Mouse (Mus musculus): ENCODE measurements around the gene Cd209a. TPM values are rescaled to one million over a fixed set of nuclear protein-coding genes. Genes with fewer than 3 reads are reported as not detected.

The Cd209a gene
- polyA plus RNA-seq, 1 experiment from 2014 or later = not detected

- H3K4me3 ChIP-seq = no peak overlapping the region
- no peaks in the 10 kb centered on the region for H3K36me3 ChIP-seq
- H3K27me3 ChIP-seq (ENCODE audit: low read depth, poor library complexity, severe bottlenecking) = no peaks in the 10 kb centered on the region
- H3K9me3 ChIP-seq (replicated peaks) = no peaks in the 10 kb centered on the region
- DNase-seq (ENCODE audit: low spot score) = no peak
- no peaks in the 10 kb centered on the region for H3K4me1 ChIP-seq
- H3K27ac ChIP-seq (replicated peaks) = no peak overlapping the region
- WGBS = 60% methylated on average over 4 of the region's 4 CpGs
These were observed 43.1 kb downstream of the Cd209a start for GRCm38 (mm10) chr8:3705711-3706110.

GRCm38 (mm10) chr8:3701491-3701890 lies 47.3 kb downstream of the Cd209a start:
- H3K36me3 ChIP-seq = no peaks in the 10 kb centered on the region
- H3K4me3 ChIP-seq = no peak overlapping the region
- WGBS = 93% methylated on average over 1 of the region's 1 CpGs
- H3K27ac ChIP-seq (replicated peaks) = no peak overlapping the region
- no peaks in the 10 kb centered on the region for H3K9me3 ChIP-seq (replicated peaks)
- no peaks in the 10 kb centered on the region for H3K4me1 ChIP-seq
- H3K27me3 ChIP-seq (ENCODE audit: low read depth, poor library complexity, severe bottlenecking) = no peaks in the 10 kb centered on the region
- no peak for DNase-seq (ENCODE audit: low spot score)

DNA sequence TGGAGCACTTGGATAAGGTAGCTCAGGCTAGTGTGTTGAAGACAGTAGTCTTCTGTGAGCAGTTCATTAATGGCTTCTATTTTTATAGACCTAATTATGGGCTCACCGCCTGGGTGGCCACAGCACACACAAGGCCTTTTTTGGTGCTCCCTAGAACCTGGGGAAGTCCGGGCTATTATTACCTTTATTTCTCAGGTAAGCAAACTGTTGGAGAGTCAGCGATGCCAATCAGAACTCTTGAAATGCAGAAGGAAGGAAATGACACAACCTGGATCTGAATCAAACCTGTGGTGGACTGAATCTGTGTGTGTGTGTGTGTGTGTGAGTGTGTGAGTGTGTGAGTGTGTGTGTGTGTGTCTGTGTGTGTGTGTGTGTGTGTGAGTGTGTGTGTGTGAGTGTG lies 54.7 kb downstream of the Cd209a start, which contains the start of gene Fcer2a:
Gene Fcer2a, minus strand, starts transcription at position 55 of the 400 bp plus-strand sequence.
- no peak within 1 kb of the TSS for H3K4me3 ChIP-seq
- H3K27me3 ChIP-seq (ENCODE audit: low read depth, poor library complexity, severe bottlenecking) = no peaks in the 10 kb centered on the region
- no peak for DNase-seq (ENCODE audit: low spot score)
- no peaks in the 10 kb centered on the region for H3K36me3 ChIP-seq
- H3K27ac ChIP-seq (replicated peaks) = no peak within 1 kb of the TSS
- no peaks in the 10 kb centered on the region for H3K4me1 ChIP-seq
- no peaks in the 10 kb centered on the region; the same call in 1 of the 2 replicates for H3K9me3 ChIP-seq (replicated peaks)
- WGBS = 89% methylated on average over 3 of the region's 3 CpGs

Small RNAs within 50 kb of the gene (microRNA-seq; reads per million reads assigned to microRNA genes)
- not detected for gene Gm24934

Other genes starting within 250 kb of the Cd209a start
- gene Mcoln1, start 248.5 kb downstream of the Cd209a start, polyA plus RNA-seq (2016; fragmentation: Nextera tagmentation; extraction: Ambion mirVana) = 62.0 and 69.6 TPM in 2 replicates
- 20.0 and 22.2 TPM in 2 replicates for gene Pnpla6, start 233.6 kb downstream of the Cd209a start, polyA plus RNA-seq (2016; fragmentation: Nextera tagmentation; extraction: Ambion mirVana)
- gene C330021F23Rik, start 181.0 kb downstream of the Cd209a start, polyA plus RNA-seq (2016; fragmentation: Nextera tagmentation; extraction: Ambion mirVana) = 9.8 and 11.2 TPM in 2 replicates
- 10.4 and 14.3 TPM in 2 replicates for gene Camsap3, start 161.7 kb downstream of the Cd209a start, polyA plus RNA-seq (2016; fragmentation: Nextera tagmentation; extraction: Ambion mirVana)
- 76.5 and 77.0 TPM in 2 replicates for gene Xab2, start 127.7 kb downstream of the Cd209a start, polyA plus RNA-seq (2016; fragmentation: Nextera tagmentation; extraction: Ambion mirVana)
- 94.0 and 97.3 TPM in 2 replicates for gene Pet100, start 127.4 kb downstream of the Cd209a start, polyA plus RNA-seq (2016; fragmentation: Nextera tagmentation; extraction: Ambion mirVana)
- 0.22 and 0.27 TPM in 2 replicates for gene Pcp2, start 123.4 kb downstream of the Cd209a start, polyA plus RNA-seq (2016; fragmentation: Nextera tagmentation; extraction: Ambion mirVana)
- gene Stxbp2, start 118.0 kb downstream of the Cd209a start, polyA plus RNA-seq (2016; fragmentation: Nextera tagmentation; extraction: Ambion mirVana) = 30.3 and 35.4 TPM in 2 replicates
- gene Retn, start 93.2 kb downstream of the Cd209a start, polyA plus RNA-seq (2016; fragmentation: Nextera tagmentation; extraction: Ambion mirVana) = 0.20 and 0.21 TPM in 2 replicates
- gene Mcemp1, start 83.2 kb downstream of the Cd209a start, polyA plus RNA-seq (2016; fragmentation: Nextera tagmentation; extraction: Ambion mirVana) = 0.07 and 0.15 TPM in 2 replicates
- 9.2 and 10.0 TPM in 2 replicates for gene Fcor, start 76.6 kb downstream of the Cd209a start, polyA plus RNA-seq (2016; fragmentation: Nextera tagmentation; extraction: Ambion mirVana)
- gene Trappc5, start 72.7 kb downstream of the Cd209a start, polyA plus RNA-seq (2016; fragmentation: Nextera tagmentation; extraction: Ambion mirVana) = 47.2 and 48.8 TPM in 2 replicates
- 0.11 and 0.22 TPM in 2 replicates for gene Fcer2a, start 54.8 kb downstream of the Cd209a start, polyA plus RNA-seq (2016; fragmentation: Nextera tagmentation; extraction: Ambion mirVana)
- gene Clec4g, start 28.3 kb downstream of the Cd209a start, polyA plus RNA-seq (2016; fragmentation: Nextera tagmentation; extraction: Ambion mirVana) = 0.09 and 0.26 TPM in 2 replicates
- not detected in 2 replicates for gene Cd209e, start 105.3 kb upstream of the Cd209a start, polyA plus RNA-seq (2016; fragmentation: Nextera tagmentation; extraction: Ambion mirVana)
- not detected in 2 replicates for gene Cd209d, start 129.6 kb upstream of the Cd209a start, polyA plus RNA-seq (2016; fragmentation: Nextera tagmentation; extraction: Ambion mirVana)
- not detected in 2 replicates for gene Cd209b, start 177.9 kb upstream of the Cd209a start, polyA plus RNA-seq (2016; fragmentation: Nextera tagmentation; extraction: Ambion mirVana)
- 0.25 and 0.31 TPM in 2 replicates for gene Cd209c, start 205.8 kb upstream of the Cd209a start, polyA plus RNA-seq (2016; fragmentation: Nextera tagmentation; extraction: Ambion mirVana)

Data from midbrain, embryonic 10.5 days (tissue).